ENCODE assay signal across 24 mouse cellular contexts in genomic region chr7:25422286-25422841, GRCm38 (mm10). TPM values are rescaled to one million over a fixed set of nuclear protein-coding genes. Genes with fewer than 3 reads are reported as not detected.
DNase-seq lines count a peak whose midpoint lies in the region; TF ChIP-seq lines count a peak whose summit lies in the region.
"Had no signal": no experiment of that assay in that cellular context is flagged by ENCODE, and none has a peak within 500 bp of the region (broad histone marks: within the 10 kb centered on the region; RNA-seq: fewer than 3 reads in every experiment).

No protein-coding gene starts in this region.

- intact Hi-C loops in heart, postnatal 36 days (cut with DNase I): no loop called here

- no peak overlapping the region for H3K27ac ChIP-seq in cerebellum, adult 2 months (ENCODE audit: insufficient read depth, low read length)
- H3K27ac ChIP-seq: hindbrain, embryonic 12.5 days; kidney, postnatal 0 days; limb, embryonic 15.5 days; midbrain, embryonic 10.5 days; neural tube, embryonic 13.5 days had no signal

- H3K4me1 ChIP-seq in cerebellum, adult 2 months (ENCODE audit: control insufficient read depth, insufficient read depth, low read length): no peaks in the 10 kb centered on the region; the same call in 1 of the 2 replicates
- H3K4me1 ChIP-seq in lung, adult 2 months (ENCODE audit: control insufficient read depth, insufficient read depth, low read length): no peaks in the 10 kb centered on the region
- H3K4me1 ChIP-seq: hindbrain, embryonic 12.5 days; limb, embryonic 15.5 days; neural tube, embryonic 13.5 days had no signal

- 37% methylated on average over 16 of the region's 16 CpGs for WGBS in cerebellum, adult 2 months
- WGBS in lung, adult 2 months: 82% methylated on average over 16 of the region's 16 CpGs

- no peak for TF ChIP-seq POLR2A in cerebellum, adult 2 months (IDR thresholded peaks at IDR 0.05; ENCODE audit: borderline replicate concordance, insufficient read depth, low read length)
- TF ChIP-seq POLR2A in lung, adult 2 months (IDR thresholded peaks at IDR 0.05; ENCODE audit: borderline replicate concordance, extremely low read depth, low read depth, low read length): no peak

- no peak overlapping the region for H3K4me3 ChIP-seq in cerebellum, adult 2 months (replicated peaks; ENCODE audit: insufficient read depth, low read depth, low read length)
- H3K4me3 ChIP-seq in lung, adult 2 months (replicated peaks; ENCODE audit: extremely low read depth, low read depth, low read length): no peak overlapping the region
- H3K4me3 ChIP-seq: hindbrain, embryonic 12.5 days; limb, embryonic 15.5 days; midbrain, embryonic 10.5 days; neural tube, embryonic 13.5 days had no signal

- no peaks in the 10 kb centered on the region for H3K27me3 ChIP-seq in cerebellum, adult 2 months (ENCODE audit: control insufficient read depth, insufficient read depth, low read length)

- peak; percentile 18 to 22 for DNase-seq in cerebellum, adult 2 months
- DNase-seq in cerebellum, adult 11 months: no peak
- peak; percentile 88 for DNase-seq in heart, adult 11 months
- DNase-seq in heart, postnatal 36 days: no peak
- DNase-seq in lung, adult 2 months: peak; percentile 2
- DNase-seq in lung, postnatal 10 days: no peak
- peak; percentile 67 for DNase-seq in Muller cell, postnatal 12 days (ENCODE audit: inconsistent ontology term)
- DNase-seq in adipocyte (ENCODE audit: low spot score): no peak
- DNase-seq: gastrocnemius, postnatal 14 days; lung, adult 18-20 months; lung, postnatal 4 days; thymus, postnatal 4 days had no signal

- TF ChIP-seq CTCF in cerebellum, adult 2 months (IDR thresholded peaks at IDR 0.05; ENCODE audit: borderline replicate concordance, insufficient read depth, low read depth, low read length): no peak
- TF ChIP-seq CTCF in lung, adult 2 months (IDR thresholded peaks at IDR 0.05; ENCODE audit: insufficient read depth, low read length): no peak

RNA-seq across cellular contexts. Expression of gene Cxcl17, which starts 9.7 kb away (rescaled TPM):
- not detected in 2 replicates for polyA plus RNA-seq in cerebellum, adult 2 months (2012; rRNA removed)
- not detected for total RNA-seq in heart, postnatal 36 days (2021)
- 41.1 and 48.0 TPM in 2 replicates for polyA plus RNA-seq in lung, adult 2 months (2012; rRNA removed)
- total RNA-seq: common myeloid progenitor, adult 5-6 weeks; G1E; gastrocnemius, postnatal 14 days; heart, adult 8-10 months; layer of hippocampus, adult 18-20 months had no signal
- polyA plus RNA-seq: brain, embryonic 14.5 days; C2C12; G1E; small intestine, adult 2 months had no signal

RNA-seq across cellular contexts. Expression of gene Lipe, which starts 23.9 kb away (rescaled TPM):
- polyA plus RNA-seq in cerebellum, adult 2 months (2012; rRNA removed): 12.1 and 12.3 TPM in 2 replicates
- 10 to 100 TPM; 53.3 to 57.8 TPM for total RNA-seq in heart, postnatal 36 days (2021)
- polyA plus RNA-seq in lung, adult 2 months (2012; rRNA removed): 90.2 and 103 TPM in 2 replicates

RNA-seq across cellular contexts. Expression of gene Cnfn, which starts 52.8 kb away (rescaled TPM):
- polyA plus RNA-seq in cerebellum, adult 2 months (2012; rRNA removed): 0.59 TPM in 1 of 2 replicates, not detected in the other
- total RNA-seq in heart, postnatal 36 days (2021): not detected
- polyA plus RNA-seq in lung, adult 2 months (2012; rRNA removed): 0.53 and 1,347 TPM in 2 replicates
- total RNA-seq: common myeloid progenitor, adult 5-6 weeks; G1E; gastrocnemius, postnatal 14 days; heart, adult 8-10 months; layer of hippocampus, adult 18-20 months had no signal
- polyA plus RNA-seq: brain, embryonic 14.5 days; G1E; hindbrain, embryonic 12.5 days; kidney, postnatal 0 days; midbrain, embryonic 10.5 days; neural tube, embryonic 13.5 days had no signal

RNA-seq across cellular contexts. Expression of gene Ceacam1, which starts 55.0 kb away (rescaled TPM):
- 3.5 and 4.1 TPM in 2 replicates for polyA plus RNA-seq in cerebellum, adult 2 months (2012; rRNA removed)
- 10 to 100 TPM; 12.0 to 15.8 TPM for total RNA-seq in heart, postnatal 36 days (2021)
- polyA plus RNA-seq in lung, adult 2 months (2012; rRNA removed): 30.9 and 38.6 TPM in 2 replicates
- polyA plus RNA-seq: G1E had no signal

Comparison
In these comparisons a context has a peak if more than half of its experiments do, and no peak if none do; other contexts are left out.
1. DNase-seq: peak in cerebellum, adult 2 months (2 of 2), heart, adult 11 months (single experiment), lung, adult 2 months (single experiment) and Muller cell, postnatal 12 days (single experiment); none in cerebellum, adult 11 months (single experiment), heart, postnatal 36 days (0 of 2), lung, postnatal 10 days (single experiment) and adipocyte (single experiment).
2. RNA of gene Cxcl17, which starts 9.7 kb away (polyA plus RNA-seq): 41.1 to 48.0 TPM in lung, adult 2 months; not detected in cerebellum, adult 2 months; every median in the first group is over 10 times any median in the second.